Mouse (Mus musculus) gonadal fat pad, adult 2 months (tissue): ENCODE data around the gene Mxra8. TPM values are rescaled to one million over a fixed set of nuclear protein-coding genes. Genes with fewer than 3 reads are reported as not detected.

Experiments
- DNase-seq: peaks from one replicate; pipeline ENCODE4 v3.0.0-alpha.2; 2012; ENCODE audit warnings: low read depth
- polyA plus RNA-seq: library from polyadenylated mRNA; depleted of rRNA; stranded (reverse); fragments of >200 nt; gene quantifications from 2 replicates; pipeline ENCODE4 v1.2.3, GENCODE M21; 2012

The Mxra8 gene
- polyA plus RNA-seq, 1 experiment: 190 TPM

DNA sequence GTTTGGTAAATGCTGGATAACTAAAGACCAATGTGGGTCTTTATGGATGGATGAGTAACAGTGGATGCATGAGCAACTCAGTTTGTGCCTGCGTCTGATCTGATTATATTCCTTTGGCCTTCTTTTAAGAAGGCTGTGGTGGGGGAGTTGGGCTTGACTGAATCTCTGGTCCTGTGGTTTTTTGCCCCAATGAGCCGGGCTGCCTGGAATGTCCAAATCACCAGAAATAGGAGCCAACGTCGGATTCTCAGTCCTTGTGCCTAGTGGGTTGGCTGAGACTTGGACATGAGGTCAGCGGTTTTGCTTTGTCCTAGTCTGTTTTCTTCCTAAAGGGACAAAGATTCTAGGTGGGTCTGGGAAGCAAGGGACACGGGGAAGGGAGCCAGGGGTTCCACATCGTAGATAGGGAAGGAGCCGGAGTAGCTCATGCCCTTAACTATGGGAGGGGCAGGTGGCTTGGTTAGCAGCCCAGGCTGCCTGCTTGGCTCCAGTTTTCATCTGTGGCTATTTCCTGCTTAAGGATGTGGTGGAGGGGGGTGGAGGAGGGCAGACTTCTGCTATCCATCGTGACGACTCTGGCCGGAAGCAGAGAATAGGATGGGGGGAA, 2.0 kb upstream of the Mxra8 start:
- DNase-seq: no peak

DNA sequence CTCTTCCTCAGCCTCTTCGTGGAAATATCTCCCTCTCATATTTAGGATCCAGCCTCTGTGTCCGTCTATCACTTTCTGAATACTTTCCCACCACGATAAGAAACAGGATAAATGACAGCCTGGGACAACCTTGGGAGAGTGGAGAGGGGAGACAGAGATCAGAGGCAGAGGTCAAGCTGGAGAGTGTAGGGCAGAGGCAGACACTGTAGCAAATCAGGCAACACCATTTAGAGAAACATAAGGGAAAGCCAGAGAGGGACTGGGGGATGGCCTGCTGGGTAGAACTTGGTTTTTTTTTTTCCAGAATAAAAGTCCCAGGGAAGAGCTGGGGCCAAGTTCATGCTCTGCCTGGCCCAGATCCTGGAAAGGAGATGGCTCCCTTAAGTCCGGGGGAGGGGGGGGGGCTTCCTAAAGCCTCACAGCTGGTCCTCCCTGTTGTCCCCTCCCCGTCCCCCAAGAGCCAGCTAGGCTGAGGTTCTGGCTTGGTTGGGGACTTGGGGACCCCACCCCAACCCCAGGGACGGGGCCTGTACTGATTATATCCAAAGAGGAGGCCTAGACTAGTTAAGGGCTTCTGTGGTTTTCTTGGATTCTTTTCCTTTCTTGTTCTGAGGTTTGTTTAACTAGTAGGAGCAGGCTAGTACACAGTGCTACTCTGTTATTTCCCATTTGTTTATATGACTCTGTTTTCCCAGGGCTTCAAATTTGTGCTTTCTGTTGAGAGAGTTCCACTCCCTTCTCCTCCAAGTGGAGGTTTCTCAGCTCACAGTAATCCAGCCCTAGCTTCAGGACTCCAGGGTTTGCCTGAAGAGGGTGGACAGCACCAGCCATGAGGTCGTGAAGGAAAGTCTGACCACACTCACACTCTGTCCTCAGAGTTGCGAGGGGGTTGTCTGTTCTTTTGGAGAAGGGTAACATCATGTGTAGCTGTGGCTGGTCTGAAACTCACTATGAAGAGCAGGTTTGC, 1.0 kb upstream of the Mxra8 start:
- no peak for DNase-seq

DNA sequence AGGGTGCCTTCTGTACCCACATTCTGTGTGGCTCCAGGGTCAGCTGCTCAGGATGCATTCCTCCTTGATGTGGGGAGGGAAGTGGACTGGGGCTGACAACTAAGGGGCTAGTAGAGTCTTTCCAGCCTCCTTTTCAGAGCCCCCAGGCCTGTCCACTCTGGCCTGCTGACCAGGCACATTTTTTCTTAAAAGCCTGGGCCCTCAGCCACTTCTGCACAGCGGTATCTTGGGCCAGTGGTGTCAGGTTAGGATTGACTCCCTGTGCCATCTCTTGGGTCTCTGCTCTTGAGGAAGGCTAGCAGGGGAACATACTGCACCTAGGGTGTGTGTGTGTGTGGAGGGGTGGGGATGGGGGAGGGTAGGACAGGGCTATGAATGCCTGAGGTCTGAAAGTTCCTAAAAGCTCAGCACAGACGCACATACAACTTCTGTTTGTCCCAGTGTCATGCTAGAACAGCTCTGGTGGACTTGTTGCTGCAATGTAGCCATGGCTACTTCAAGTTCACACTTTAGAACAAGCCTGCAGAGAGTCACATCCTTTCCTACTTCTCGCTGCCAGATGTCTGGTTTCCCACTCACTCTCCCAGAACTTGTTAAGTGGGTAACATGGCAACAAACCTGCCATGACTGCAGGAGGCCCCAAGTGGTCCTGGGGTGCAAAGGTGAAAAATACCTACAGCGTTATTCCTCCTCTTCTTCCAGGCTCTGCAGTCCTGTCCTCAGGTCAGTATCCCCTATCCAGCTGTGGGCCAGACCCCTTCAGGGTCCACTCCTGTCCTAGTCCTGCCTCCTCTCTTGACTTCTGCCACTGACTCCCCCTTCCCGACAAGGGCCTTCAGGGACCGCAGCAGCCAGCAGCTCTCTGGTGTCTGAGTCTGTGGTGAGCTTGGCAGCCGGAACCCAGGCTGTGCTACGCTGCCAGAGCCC, 859 bp downstream of the Mxra8 start:
- DNase-seq: no peak

GRCm38 (mm10) chr4:155841003-155841454, 1.5 kb downstream of the Mxra8 start:
- no peak for DNase-seq

- no peak for DNase-seq
Observed at GRCm38 (mm10) chr4:155841651-155842270, 2.3 kb downstream of the Mxra8 start.

GRCm38 (mm10) chr4:155843231-155843630, 3.8 kb downstream of the Mxra8 start:
- DNase-seq: no peak

DNA sequence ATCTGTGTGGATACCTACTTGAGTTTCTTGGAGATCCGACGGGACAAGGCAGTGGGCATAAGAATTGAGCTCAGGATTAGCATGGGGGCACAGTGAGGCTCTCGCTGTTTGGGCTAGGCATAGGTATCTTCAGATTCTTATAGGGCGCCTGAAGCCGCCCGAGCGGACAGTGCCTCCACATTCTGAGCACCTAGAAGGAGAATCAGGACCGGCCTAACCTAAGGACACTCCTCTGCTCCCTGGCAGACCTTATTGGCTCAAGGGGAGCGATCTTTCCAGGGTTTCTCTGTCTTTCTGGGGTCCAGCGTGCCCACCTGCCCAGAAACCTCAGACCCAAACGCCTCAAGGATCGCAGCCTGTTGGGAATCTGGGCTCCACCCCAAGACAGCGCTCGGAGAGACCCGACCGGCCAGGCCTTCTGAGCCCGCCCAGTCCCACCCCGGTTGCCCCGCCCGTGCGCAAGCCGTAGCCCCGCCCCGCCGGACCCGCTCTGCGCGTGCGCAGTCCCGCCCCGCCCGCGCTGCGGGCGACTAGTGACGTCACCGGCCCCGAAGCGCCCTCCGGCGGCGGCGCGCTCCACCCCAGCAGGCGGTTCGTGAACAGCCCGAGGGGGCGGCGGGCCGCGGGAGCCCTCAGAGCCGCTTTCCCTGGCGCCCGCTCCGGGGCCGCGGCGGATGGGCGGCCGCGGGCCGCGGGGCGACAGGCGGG, 7.5 kb downstream of the Mxra8 start, which contains the start of gene Dvl1:
Gene Dvl1 (plus strand): TSS at position 532 of the 708 bp plus-strand sequence.
- no peak for DNase-seq

GRCm38 (mm10) chr4:155847591-155848352, 8.3 kb downstream of the Mxra8 start:
- DNase-seq: no peak

GRCm38 (mm10) chr4:155848434-155849095, 9.1 kb downstream of the Mxra8 start:
- no peak for DNase-seq

DNA sequence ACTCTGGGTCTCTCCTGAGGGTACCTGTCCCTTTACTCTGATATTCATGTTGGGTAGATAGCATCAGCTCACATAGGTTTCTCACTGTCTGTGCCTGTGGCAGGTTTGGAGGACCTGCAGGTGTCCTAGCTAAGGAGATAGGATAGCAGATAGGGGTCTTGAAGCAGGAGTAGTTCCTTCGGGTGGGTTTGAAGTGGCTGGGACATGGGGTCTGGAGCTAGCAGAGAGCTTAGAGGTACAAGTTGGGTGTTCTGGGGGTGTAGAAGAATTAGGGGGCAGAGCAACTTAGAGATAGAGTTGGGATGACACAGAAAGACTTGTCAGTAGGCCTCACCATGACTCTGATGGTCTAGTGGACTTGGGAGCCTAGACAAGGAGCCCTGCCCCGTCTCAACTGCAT, 9.9 kb downstream of the Mxra8 start:
- no peak for DNase-seq

DNA sequence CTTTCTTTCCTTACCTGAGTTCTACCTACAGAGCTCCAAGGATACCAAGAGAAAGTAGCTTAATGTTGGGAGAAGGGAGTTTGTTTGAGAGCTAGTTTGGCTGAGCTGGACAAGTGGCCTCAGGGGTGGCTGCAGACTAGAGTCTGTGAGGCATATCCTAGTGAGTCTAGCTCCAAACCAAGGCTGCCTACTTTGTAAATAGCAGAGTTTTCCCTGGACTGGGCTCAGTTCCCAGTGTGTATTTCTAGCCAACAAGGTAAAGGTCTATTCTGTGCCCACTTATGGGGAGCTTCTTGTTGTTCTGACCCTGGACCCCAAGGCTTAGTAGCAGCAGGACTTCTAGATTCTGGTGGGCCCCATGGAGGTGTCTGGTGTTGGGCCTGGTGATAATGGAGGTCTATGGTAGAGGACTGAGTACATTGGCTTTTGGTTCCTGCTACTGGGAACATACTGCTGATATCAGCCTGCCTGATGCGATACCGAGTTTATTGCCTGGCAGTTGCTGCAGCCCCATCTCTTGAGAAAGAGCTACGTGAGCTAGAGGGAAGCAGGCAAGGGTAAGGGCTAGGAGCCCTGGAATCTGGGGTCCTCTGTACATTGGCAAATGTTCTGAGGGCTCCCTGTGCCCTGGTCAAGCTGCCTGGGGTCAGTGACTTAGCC, 10.4 kb downstream of the Mxra8 start:
- DNase-seq: no peak

DNA sequence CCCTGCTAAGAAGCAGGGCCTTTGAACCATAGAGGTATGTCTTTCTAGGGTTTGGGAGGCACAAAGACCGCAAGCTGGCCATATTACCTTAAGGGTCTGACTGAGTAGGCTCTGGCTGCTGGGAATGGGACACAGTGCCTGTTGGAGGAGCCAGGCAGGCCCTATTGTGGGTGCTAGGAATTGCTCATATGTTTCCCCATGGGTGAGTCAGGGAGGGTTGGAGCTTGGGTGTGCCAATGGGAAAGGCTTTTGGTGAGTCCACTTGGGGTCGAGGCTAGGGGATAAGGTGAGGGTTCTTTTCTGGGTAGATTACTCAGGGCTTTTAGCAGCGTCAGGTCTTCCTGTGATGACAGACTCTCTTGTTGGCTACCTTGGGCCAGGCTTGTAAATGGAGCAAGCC, 11.9 kb downstream of the Mxra8 start:
- DNase-seq: no peak

GRCm38 (mm10) chr4:155851951-155852411, 12.5 kb downstream of the Mxra8 start:
- DNase-seq: no peak

- DNase-seq: no peak
Observed at GRCm38 (mm10) chr4:155853421-155853820, 13.9 kb downstream of the Mxra8 start.

DNA sequence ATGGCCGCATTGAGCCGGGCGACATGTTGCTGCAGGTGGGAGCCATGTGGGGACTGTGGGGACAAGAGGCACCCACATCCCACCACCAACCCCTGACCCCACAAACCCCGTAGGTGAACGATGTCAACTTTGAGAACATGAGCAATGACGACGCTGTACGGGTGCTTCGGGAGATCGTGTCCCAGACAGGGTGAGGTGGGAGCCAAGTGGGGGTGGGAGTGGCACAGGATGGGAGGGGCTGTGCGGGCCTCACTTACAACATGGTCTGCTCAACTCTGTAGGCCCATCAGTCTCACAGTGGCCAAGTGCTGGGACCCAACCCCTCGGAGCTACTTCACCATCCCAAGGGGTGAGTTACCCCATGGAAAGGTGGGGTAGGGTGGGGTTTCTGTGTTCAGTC, 15.5 kb downstream of the Mxra8 start:
- DNase-seq: no peak

DNA sequence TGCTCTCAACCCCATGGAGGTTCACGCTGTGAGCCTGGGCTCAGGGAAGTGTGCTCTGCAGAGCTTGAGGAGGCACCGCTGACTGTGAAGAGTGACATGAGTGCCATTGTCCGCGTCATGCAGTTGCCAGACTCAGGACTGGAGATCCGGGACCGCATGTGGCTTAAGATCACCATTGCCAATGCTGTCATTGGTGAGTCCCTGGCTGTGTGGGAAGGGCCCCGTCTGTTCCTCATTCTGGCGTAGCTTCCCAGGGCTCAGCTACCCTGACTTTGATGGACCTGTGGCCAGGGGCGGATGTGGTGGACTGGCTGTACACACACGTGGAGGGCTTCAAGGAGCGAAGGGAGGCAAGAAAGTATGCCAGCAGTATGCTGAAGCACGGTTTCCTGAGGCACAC, 16.6 kb downstream of the Mxra8 start:
- no peak for DNase-seq

DNA sequence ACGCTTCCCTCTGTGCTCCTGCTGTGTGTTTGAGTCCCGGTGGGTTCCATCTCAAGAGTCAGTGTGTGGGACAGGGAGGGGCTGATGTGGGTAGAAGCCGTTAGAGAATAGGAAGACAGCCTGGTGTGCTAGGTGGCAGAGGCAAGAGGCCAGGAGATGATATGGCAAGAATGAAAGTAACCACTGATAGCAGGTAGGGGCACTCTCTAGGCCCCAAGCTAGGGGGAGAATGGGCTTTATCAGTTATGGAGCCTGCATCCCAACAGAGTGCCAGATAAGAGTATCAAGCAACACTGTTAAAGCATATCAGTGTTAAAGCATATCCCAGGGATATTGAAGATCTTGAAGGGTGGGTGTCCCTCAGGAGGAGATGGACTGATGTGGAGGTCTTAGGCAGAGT, 17.4 kb downstream of the Mxra8 start:
- no peak for DNase-seq

DNA sequence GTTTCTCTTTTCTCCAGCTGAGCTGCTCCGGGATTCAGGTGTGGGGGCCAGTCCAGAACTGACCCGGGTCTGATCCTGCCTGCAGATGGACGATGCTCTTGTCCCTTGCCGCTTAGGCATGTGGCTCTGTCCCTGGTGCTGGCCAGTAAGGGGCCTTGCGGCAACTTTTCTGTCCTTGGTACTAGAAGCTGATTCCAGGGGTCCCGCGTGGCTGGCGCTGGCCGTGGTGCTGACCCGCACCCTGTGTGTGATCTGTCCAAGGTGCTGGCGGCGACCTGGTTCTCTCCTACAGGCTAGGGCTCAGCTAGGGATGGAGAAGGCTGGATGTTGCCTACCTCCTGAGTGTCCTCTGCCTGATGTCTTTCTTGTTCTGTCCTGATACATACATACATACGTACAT, 19.8 kb downstream of the Mxra8 start:
- no peak for DNase-seq

DNA sequence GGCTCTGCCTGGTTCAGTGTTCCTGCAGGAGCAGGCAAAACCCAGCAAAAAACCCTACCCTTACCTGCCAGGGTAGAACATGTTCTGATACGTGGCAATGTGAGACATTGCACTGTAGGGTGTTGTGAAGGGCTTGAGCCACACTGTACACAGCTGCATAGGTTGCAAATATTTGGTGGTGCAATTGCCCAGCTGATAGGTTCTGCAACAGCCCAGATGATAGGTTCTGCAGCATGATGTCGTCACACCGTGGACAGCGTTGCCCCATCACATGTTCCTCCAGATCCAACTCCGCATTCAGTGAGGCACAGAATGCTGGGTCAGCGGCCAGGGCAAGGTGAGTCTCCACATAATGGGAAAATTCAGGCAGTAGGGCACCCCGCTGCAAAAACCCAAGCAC, 22.3 kb downstream of the Mxra8 start:
- no peak for DNase-seq
